Mouse (Mus musculus) heart, adult 2 months (tissue): ENCODE measurements at regions not wholly inside any gene's neighbourhood (a gene's known extent, or its start where the extent isn't known, plus 50 kb on each side); places are given as distances from the start of the nearest gene placed in this dataset.

ENCODE experiments used
- CTCF ChIP-seq: fragments of 200-600 bp; IDR thresholded peaks from 2 replicates; pipeline ENCODE4 v1.8.1; 2022; ENCODE audit warnings: antibody characterized with exemption, mild to moderate bottlenecking, moderate library complexity
- EP300 ChIP-seq: fragments of 200-500 bp; IDR thresholded peaks from 2 replicates; pipeline ENCODE4 v1.6.1; 2011; ENCODE audit warnings: low read depth, low read length, control low read depth; ENCODE audit not compliant: insufficient read depth
- POLR2A ChIP-seq: fragments of 200-500 bp; IDR thresholded peaks from 2 replicates; pipeline ENCODE4 v1.6.1; 2011; ENCODE audit warnings: mild to moderate bottlenecking, low read depth, low read length, control low read depth; ENCODE audit not compliant: insufficient read depth

- no peak for TF ChIP-seq POLR2A
- TF ChIP-seq CTCF = no peak
- no peak for TF ChIP-seq EP300
Measured at GRCm38 (mm10) chr3:148248617-148249016, 741.7 kb downstream of the Adgrl2 start.
